Mouse (Mus musculus) spleen, adult 10 weeks (tissue): ENCODE results near the gene Crocc2. TPM values are rescaled to one million over a fixed set of nuclear protein-coding genes. Genes with fewer than 3 reads are reported as not detected.

Experiments
- polyA plus RNA-seq: library from polyadenylated mRNA; stranded (reverse); fragments of 350-450 nt; fragmentation: Illumina TruSeq; extraction: RNeasy Lipid Tissue Mini Kit (QIAGEN cat#74804); gene quantifications from one replicate; pipeline ENCODE4 v1.2.3, GENCODE M21; 2015; ENCODE audit warnings: low replicate concordance; ENCODE audit not compliant: insufficient read depth

The Crocc2 gene
- 0.30 TPM for polyA plus RNA-seq

DNA sequence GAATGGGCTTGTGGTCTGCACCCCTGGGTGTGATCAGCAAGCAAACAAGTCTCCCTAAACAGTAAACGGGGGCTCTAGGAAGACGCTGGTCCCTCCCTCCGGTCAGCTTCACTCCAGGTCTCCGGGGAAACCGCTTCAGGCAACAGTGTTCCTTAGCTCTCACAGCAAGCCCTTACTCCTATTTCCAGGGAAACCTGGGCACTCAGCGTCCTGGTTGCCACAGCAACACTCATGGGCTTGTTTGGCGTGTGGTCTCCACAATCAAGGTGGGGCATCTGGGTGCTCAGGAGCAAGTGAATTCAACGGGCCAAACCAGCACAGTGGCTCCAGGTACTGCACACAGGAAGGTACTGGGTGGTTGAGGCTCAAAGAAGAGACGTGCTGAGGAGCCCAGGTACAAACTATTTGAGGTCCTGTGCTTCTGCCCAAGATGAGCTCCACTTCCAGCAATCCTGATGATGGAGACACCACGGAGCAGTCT lies at the start of gene Crocc2:
Gene Crocc2, plus strand, starts transcription at position 431 of the 481 bp plus-strand sequence.

GRCm38 (mm10) chr1:93135036-93135526 lies 33.4 kb upstream of the Crocc2 start, which contains the start of gene Agxt:
TSS of gene Agxt (plus strand) at chr1:93135240.

DNA sequence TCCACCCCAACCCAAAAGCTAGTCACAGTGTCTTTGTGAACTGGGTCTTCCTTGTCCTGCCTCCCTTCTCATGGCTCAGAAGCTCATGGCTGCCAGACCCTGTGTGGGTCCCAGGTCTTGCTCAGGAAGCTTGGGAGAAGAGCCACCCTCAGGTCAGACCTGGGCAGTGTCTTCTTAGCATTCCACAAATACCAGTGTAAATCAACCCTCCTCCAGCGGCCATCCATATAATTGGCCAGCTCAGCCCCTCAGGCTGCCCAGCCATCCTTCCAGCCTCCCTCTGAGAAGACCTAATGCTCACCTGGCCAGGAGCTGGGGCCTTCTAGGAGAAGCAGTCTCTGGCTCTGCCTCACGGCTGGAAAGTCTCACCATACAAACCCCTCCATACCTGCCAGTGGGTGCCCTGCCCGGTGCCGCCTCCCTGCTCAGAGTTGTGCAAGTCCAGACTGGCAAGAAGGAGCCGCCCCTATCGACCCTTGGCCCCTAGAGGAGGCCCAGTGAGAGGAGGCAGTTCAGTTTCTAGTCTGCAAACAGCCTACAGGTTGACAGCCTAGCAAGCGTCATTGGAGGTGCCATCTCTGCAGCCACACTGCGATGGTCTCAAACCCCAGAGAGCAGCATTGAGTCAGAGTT lies 7.9 kb upstream of the Crocc2 start, which contains the start of gene 2310007B03Rik:
Gene 2310007B03Rik, minus strand, starts transcription at position 448 of the 633 bp plus-strand sequence.

GRCm38 (mm10) chr1:93235576-93236544 lies 67.3 kb downstream of the Crocc2 start, which contains the start of gene Sned1:
TSS of gene Sned1 (plus strand) at chr1:93235841.

Other genes with a start within 250 kb of the Crocc2 start
- gene Capn10, start 234.3 kb upstream of the Crocc2 start, polyA plus RNA-seq = 7.0 TPM
- 16.5 TPM for gene Gpr35, start 217.9 kb upstream of the Crocc2 start, polyA plus RNA-seq
- gene Aqp12, start 162.4 kb upstream of the Crocc2 start, polyA plus RNA-seq = not detected
- gene Kif1a, start 66.8 kb upstream of the Crocc2 start, polyA plus RNA-seq = 0.26 TPM
- gene Agxt, start 33.5 kb upstream of the Crocc2 start, polyA plus RNA-seq = not detected
- gene 2310007B03Rik, start 7.8 kb upstream of the Crocc2 start, polyA plus RNA-seq = not detected
- gene Sned1, start 67.1 kb downstream of the Crocc2 start, polyA plus RNA-seq = 35.9 TPM
- gene Mterf4, start 137.2 kb downstream of the Crocc2 start, polyA plus RNA-seq = 21.9 TPM
- gene Ppp1r7, start 174.1 kb downstream of the Crocc2 start, polyA plus RNA-seq = 33.8 TPM
- gene Pask, start 174.8 kb downstream of the Crocc2 start, polyA plus RNA-seq = 2.4 TPM
- gene Ano7, start 205.2 kb downstream of the Crocc2 start, polyA plus RNA-seq = 1.3 TPM